Mouse (Mus musculus) liver, embryonic 14.5 days (tissue): ENCODE measurements at regions not wholly inside any gene's neighbourhood (a gene's known extent, or its start where the extent isn't known, plus 50 kb on each side); places are given as distances from the start of the nearest gene placed in this dataset.

Experiments
- ATAC-seq: fragments of 200-750 bp; cut with Nextera tagmentation; 2 replicates; pipeline ENCODE4 v1.8.0; 2017; ENCODE audit warnings: moderate number of reproducible peaks, mild to moderate bottlenecking, moderate library complexity; ENCODE audit not compliant: insufficient read depth
- DNase-seq, 3 experiments: peaks; one replicate each; pipeline ENCODE4 v3.0.0-alpha.2; 2012 to 2013; ENCODE audit warnings: low read depth in 3 of 3, low spot score in 3 of 3
- H3K27ac ChIP-seq: fragments of 300-500 bp; sonication (generic); 2 replicates; pipeline ENCODE4 v1.5.1; 2014; ENCODE audit warnings: moderate library complexity, mild to moderate bottlenecking, control low read depth, inconsistent platforms
- H3K27me3 ChIP-seq: fragments of 300-500 bp; sonication (generic); 2 replicates; pipeline ENCODE4 v1.6.1; 2014; ENCODE audit warnings: mild to moderate bottlenecking, low read length, moderate library complexity; ENCODE audit not compliant: control insufficient read depth, insufficient read depth
- H3K36me3 ChIP-seq: fragments of 300-500 bp; sonication (generic); replicated peaks from 2 replicates; pipeline ENCODE4 v1.6.1; 2014; ENCODE audit warnings: low read depth; ENCODE audit not compliant: control insufficient read depth, insufficient read depth
- H3K4me1 ChIP-seq, 2 experiments: fragments of 200-500 bp in 1 of 2; fragments of 300-500 bp in 1 of 2; sonication (generic) in 1 of 2; replicated peaks; 2 replicates each; pipeline ENCODE4 v1.6.1; 2012 to 2014; ENCODE audit warnings: antibody characterized with exemption in 1 of 2, inconsistent platforms in 1 of 2, low read length in 1 of 2; ENCODE audit not compliant: control insufficient read depth in 2 of 2, insufficient read depth in 2 of 2
- H3K4me2 ChIP-seq: fragments of 300-500 bp; sonication (generic); 2 replicates; pipeline ENCODE4 v1.6.1; 2014; ENCODE audit warnings: low read depth, mild to moderate bottlenecking, control low read depth, moderate library complexity
- H3K4me3 ChIP-seq, 2 experiments: fragments of 200-500 bp in 1 of 2; fragments of 300-500 bp in 1 of 2; sonication (generic) in 1 of 2; 2 replicates each; pipeline ENCODE4 v1.5.1; 2012 to 2014; ENCODE audit warnings: low read depth in 2 of 2, low read length in 2 of 2, mild to moderate bottlenecking in 2 of 2, control low read depth in 1 of 2, inconsistent platforms in 1 of 2, moderate library complexity in 1 of 2; ENCODE audit not compliant: insufficient read depth in 1 of 2
- H3K9ac ChIP-seq: fragments of 300-500 bp; sonication (generic); replicated peaks from 2 replicates; pipeline ENCODE4 v1.6.1; 2014; ENCODE audit warnings: mild to moderate bottlenecking, control low read depth, moderate library complexity
- H3K9me3 ChIP-seq: fragments of 300-500 bp; sonication (generic); 2 replicates; pipeline ENCODE4 v1.6.1; 2016; ENCODE audit warnings: low read length, mixed read lengths; ENCODE audit not compliant: control insufficient read depth
- CTCF ChIP-seq: IDR thresholded peaks from 2 replicates; pipeline ENCODE4 v1.5.1; 2016; ENCODE audit warnings: antibody characterized with exemption, low read depth, control low read depth
- EP300 ChIP-seq: IDR thresholded peaks from 2 replicates; pipeline ENCODE4 v1.6.1; 2016; ENCODE audit warnings: antibody characterized with exemption, low read depth
- WGBS: fragments of 180-500 bp; shearing (Covaris S2); extraction: QIAGEN DNeasy Blood & Tissue Kit; methylation state at CpG from one replicate; pipeline ENCODE4 v1.1.7; 2014; ENCODE audit not compliant: insufficient replicate concordance; 5-methylcytosine and 5-hydroxymethylcytosine counted together

DNA sequence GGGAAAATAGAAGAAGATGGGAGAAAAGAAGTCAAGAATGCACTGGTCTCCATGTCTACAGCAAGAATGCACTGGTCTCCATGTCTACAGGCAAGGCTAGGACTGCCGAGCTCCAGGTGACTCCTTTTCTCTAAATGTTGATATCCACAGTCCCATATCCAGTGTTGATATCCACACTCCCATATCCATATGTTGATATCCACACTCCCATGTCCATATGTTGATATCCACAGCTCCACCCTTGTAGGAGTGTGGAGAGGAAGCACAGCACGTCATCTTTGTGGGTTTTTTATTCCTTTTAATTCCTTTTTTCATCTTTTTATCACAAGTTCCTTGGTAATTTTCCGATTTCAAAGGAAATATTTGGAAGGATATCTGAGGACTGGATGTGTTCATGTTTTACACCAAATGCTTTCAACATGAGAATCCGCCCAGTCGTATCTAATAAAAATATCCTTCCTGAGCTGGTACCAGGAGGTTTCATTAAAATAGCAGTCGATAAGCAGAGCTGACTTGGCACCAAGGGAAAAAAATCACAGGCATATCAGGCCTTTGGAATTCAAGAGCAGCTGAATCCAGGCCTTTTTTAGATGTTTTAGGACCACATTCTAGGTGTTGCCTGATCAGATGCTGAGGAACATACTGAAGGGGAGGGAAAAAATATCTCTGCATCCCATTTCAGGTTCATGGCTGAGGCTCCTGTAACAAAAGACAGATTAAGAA lies 653.7 kb upstream of the Cdh11 start:
- no peak overlapping the region for H3K4me2 ChIP-seq
- 60% methylated on average over 6 of the region's 6 CpGs for WGBS
- no peaks in the 10 kb centered on the region for H3K9me3 ChIP-seq
- ATAC-seq (no peak), DNase-seq (no peak)
- no peak overlapping the region for H3K27ac ChIP-seq
- TF ChIP-seq CTCF = no peak
- TF ChIP-seq EP300 = no peak
- H3K4me3 ChIP-seq = no peak overlapping the region
- H3K27me3 ChIP-seq = no peaks in the 10 kb centered on the region
- no peaks in the 10 kb centered on the region for H3K36me3 ChIP-seq
- no peak overlapping the region for H3K9ac ChIP-seq
- H3K4me1 ChIP-seq = no peaks in the 10 kb centered on the region

DNA sequence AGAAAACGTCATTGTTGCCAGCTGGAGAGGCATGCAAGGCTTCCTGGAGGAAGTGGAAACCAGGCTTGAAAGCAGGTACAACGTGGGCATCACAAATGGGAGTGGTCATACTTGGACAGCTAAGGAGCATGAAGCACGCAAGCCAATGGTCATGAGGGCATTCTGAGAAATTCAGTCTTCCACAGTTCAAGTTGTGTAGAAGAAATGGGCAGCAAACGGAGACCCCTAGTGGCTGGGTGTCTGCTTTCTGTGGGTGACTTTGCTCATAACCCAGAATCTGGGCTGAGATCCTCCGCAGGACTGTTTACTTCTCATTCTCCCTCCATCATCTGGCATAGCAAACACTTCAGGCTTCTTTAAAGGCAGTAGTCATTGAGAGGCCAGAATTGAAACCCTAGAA lies 655.7 kb upstream of the Cdh11 start:
- TF ChIP-seq EP300 = no peak
- no peak; the same call in 1 of the 2 replicates for TF ChIP-seq CTCF
- H3K27ac ChIP-seq = no peak overlapping the region
- no peak overlapping the region for H3K4me2 ChIP-seq
- no peaks in the 10 kb centered on the region for H3K4me1 ChIP-seq
- ATAC-seq (no peak), DNase-seq (no peak)
- no peak overlapping the region for H3K4me3 ChIP-seq
- 37% methylated on average over 5 of the region's 5 CpGs for WGBS
- no peaks in the 10 kb centered on the region for H3K36me3 ChIP-seq
- H3K27me3 ChIP-seq = no peaks in the 10 kb centered on the region
- H3K9ac ChIP-seq = no peak overlapping the region
- H3K9me3 ChIP-seq = no peaks in the 10 kb centered on the region

DNA sequence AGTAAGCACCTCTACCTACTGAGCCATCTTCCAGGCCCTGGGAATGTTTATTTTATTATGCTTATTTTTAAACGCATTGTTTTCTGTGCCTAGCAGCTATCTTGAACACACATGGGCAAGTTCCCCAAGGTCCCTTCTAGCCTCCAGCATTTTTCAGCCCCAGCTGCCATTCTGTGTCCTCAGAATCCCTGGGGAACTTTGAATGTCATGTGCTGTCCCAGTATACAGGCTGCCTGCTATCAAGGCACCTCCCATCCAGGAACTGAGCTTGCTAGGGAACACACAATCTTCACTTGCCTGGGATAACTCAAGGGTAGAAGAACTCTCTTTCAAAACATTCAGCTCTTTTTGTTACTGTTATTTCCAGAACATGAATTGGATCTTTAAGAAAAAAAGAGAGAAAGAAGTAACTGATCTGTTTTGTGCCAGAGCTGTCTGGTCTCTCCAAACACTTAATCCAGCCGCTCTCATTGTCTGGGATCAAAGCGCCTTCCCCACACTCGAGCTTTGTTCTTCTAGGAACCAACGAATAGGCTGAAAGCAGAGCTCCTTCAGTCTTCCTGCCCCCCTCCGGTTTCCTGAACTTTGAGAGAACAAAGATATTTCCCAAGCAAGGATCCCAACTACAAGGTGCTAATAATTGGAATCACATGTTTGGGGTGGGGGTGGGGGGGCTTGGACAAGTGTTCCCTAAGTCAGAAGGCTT lies 657.1 kb upstream of the Cdh11 start:
- ATAC-seq (no peak), DNase-seq (no peak)
- no peak overlapping the region for H3K27ac ChIP-seq
- H3K4me1 ChIP-seq = no peaks in the 10 kb centered on the region
- H3K4me2 ChIP-seq = no peak overlapping the region
- H3K9me3 ChIP-seq = no peaks in the 10 kb centered on the region
- 20% methylated on average over 6 of the region's 6 CpGs for WGBS
- H3K27me3 ChIP-seq = no peaks in the 10 kb centered on the region
- H3K9ac ChIP-seq = no peak overlapping the region
- TF ChIP-seq EP300 = no peak
- no peak for TF ChIP-seq CTCF
- H3K36me3 ChIP-seq = no peaks in the 10 kb centered on the region
- H3K4me3 ChIP-seq = no peak overlapping the region

DNA sequence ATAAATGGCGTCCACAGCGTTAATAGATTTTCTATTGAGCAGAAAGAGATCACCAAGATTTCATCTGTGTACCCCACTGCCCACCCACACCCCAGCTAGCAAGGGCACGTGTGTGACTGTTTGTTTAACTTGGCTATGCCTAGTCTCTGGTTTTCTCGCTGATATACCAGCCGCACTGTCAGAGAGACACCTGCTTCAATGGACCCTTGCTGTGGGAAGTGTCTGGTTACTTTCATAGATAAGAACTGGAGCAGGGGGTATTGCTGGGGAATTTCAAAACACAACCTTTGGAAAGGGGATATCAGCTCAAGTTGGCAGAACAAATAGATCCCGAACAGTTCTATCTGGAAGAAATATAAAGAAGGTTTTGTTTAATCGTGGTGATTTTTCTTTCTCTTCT lies 656.8 kb upstream of the Cdh5 start:
- TF ChIP-seq EP300 (no peak), CTCF (no peak)
- no peaks in the 10 kb centered on the region for H3K36me3 ChIP-seq
- no peaks in the 10 kb centered on the region for H3K27me3 ChIP-seq
- DNase-seq (no peak), ATAC-seq (no peak)
- H3K4me3 ChIP-seq = no peak overlapping the region
- no peak overlapping the region for H3K4me2 ChIP-seq
- WGBS = 61% methylated on average over 7 of the region's 7 CpGs
- no peak overlapping the region for H3K9ac ChIP-seq
- H3K9me3 ChIP-seq = no peaks in the 10 kb centered on the region
- H3K4me1 ChIP-seq = no peaks in the 10 kb centered on the region
- H3K27ac ChIP-seq = no peak overlapping the region

DNA sequence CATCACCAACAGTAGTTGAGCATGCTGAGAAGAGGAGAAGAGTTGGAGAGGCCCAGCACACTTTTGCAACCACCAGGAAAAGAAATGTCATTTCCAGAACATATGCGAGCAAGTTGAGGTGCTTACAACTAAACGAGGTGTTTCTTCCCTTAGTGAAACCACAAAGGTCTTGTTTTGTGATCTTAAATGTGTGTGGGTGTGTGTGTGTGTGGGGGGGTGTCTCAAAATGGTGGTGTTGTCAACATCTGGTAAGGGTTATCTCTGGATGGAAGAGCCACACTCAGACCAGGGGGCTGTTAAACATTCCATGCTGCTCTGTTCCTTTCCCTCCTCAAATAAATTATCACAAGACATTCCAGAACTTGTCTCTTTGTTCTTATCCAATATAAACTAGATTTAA lies 656.0 kb upstream of the Cdh5 start:
- no peak overlapping the region for H3K4me3 ChIP-seq
- no peaks in the 10 kb centered on the region for H3K27me3 ChIP-seq
- WGBS = 57% methylated on average over 2 of the region's 2 CpGs
- H3K4me1 ChIP-seq = no peaks in the 10 kb centered on the region
- no peak for DNase-seq
- no peaks in the 10 kb centered on the region for H3K9me3 ChIP-seq
- no peak overlapping the region for H3K4me2 ChIP-seq
- TF ChIP-seq CTCF = no peak
- TF ChIP-seq EP300 = no peak
- H3K27ac ChIP-seq = no peak overlapping the region
- ATAC-seq = no peak
- no peak overlapping the region for H3K9ac ChIP-seq
- H3K36me3 ChIP-seq = no peaks in the 10 kb centered on the region
